Mouse (Mus musculus) limb, embryonic 14.5 days (tissue): ENCODE results near the gene Pxdc1. TPM values are rescaled to one million over a fixed set of nuclear protein-coding genes. Genes with fewer than 3 reads are reported as not detected.

Source experiments
- ATAC-seq: fragments of 200-750 bp; cut with Nextera tagmentation; 2 replicates; pipeline ENCODE4 v1.8.0; 2017; ENCODE audit warnings: low read depth, moderate number of reproducible peaks, moderate TSS enrichment; ENCODE audit not compliant: low FRiP score
- DNase-seq: peaks from one replicate; pipeline ENCODE4 v3.0.0-alpha.2; 2015; ENCODE audit warnings: low spot score
- H3K27ac ChIP-seq: fragments of 300-500 bp; sonication (generic); replicated peaks from 2 replicates; pipeline ENCODE4 v1.5.1; 2014; ENCODE audit warnings: low read depth, mild to moderate bottlenecking, low read length, moderate library complexity, mixed read lengths
- H3K27me3 ChIP-seq: fragments of 300-500 bp; sonication (generic); 2 replicates; pipeline ENCODE4 v1.6.1; 2014; ENCODE audit warnings: low read length, mixed read lengths; ENCODE audit not compliant: control insufficient read depth, insufficient read depth
- H3K36me3 ChIP-seq: fragments of 300-500 bp; sonication (generic); 2 replicates; pipeline ENCODE4 v1.6.1; 2014; ENCODE audit warnings: mild to moderate bottlenecking, low read length, moderate library complexity, mixed read lengths; ENCODE audit not compliant: control insufficient read depth, insufficient read depth
- H3K4me1 ChIP-seq: fragments of 300-500 bp; sonication (generic); 2 replicates; pipeline ENCODE4 v1.6.1; 2014; ENCODE audit warnings: antibody characterized with exemption, low read length, mixed read lengths; ENCODE audit not compliant: control insufficient read depth, insufficient read depth
- H3K4me2 ChIP-seq: fragments of 300-500 bp; sonication (generic); replicated peaks from 2 replicates; pipeline ENCODE4 v1.6.1; 2014; ENCODE audit warnings: low read depth, mild to moderate bottlenecking, low read length, moderate library complexity; ENCODE audit not compliant: severe bottlenecking
- H3K4me3 ChIP-seq: fragments of 300-500 bp; sonication (generic); replicated peaks from 2 replicates; pipeline ENCODE4 v1.5.1; 2014; ENCODE audit warnings: low read length
- H3K9ac ChIP-seq: fragments of 300-500 bp; sonication (generic); 2 replicates; pipeline ENCODE4 v1.6.1; 2014; ENCODE audit warnings: mild to moderate bottlenecking, low read depth, low read length, moderate library complexity; ENCODE audit not compliant: severe bottlenecking
- H3K9me3 ChIP-seq: fragments of 300-500 bp; sonication (generic); 2 replicates; pipeline ENCODE4 v1.6.1; 2016; ENCODE audit warnings: low read length; ENCODE audit not compliant: control insufficient read depth
- POLR2A ChIP-seq: fragments of 200-500 bp; IDR thresholded peaks from 2 replicates; pipeline ENCODE4 v1.8.0; 2012; ENCODE audit warnings: inconsistent platforms, mild to moderate bottlenecking, moderate library complexity, borderline replicate concordance; ENCODE audit not compliant: insufficient read depth, insufficient read length; ENCODE audit errors: extremely low read depth
- WGBS: fragments of 180-500 bp; shearing (Covaris S2); extraction: QIAGEN DNeasy Blood & Tissue Kit; methylation state at CpG from one replicate; pipeline ENCODE4 v1.1.7; 2014; 5-methylcytosine and 5-hydroxymethylcytosine counted together
- polyA plus RNA-seq, 2 experiments: library from polyadenylated mRNA; depleted of rRNA in 1 of 2; stranded (reverse) in 1 of 2; unstranded in 1 of 2; fragments of >200 nt; fragmentation: Nextera tagmentation in 1 of 2; extraction: Ambion mirVana in 1 of 2; gene quantifications; 2 replicates each; pipeline versions ENCODE4 v1.2.1 to v1.2.3; 2012 to 2014

The Pxdc1 gene
- polyA plus RNA-seq, 2 experiments = 24.0 to 27.7 TPM

DNA sequence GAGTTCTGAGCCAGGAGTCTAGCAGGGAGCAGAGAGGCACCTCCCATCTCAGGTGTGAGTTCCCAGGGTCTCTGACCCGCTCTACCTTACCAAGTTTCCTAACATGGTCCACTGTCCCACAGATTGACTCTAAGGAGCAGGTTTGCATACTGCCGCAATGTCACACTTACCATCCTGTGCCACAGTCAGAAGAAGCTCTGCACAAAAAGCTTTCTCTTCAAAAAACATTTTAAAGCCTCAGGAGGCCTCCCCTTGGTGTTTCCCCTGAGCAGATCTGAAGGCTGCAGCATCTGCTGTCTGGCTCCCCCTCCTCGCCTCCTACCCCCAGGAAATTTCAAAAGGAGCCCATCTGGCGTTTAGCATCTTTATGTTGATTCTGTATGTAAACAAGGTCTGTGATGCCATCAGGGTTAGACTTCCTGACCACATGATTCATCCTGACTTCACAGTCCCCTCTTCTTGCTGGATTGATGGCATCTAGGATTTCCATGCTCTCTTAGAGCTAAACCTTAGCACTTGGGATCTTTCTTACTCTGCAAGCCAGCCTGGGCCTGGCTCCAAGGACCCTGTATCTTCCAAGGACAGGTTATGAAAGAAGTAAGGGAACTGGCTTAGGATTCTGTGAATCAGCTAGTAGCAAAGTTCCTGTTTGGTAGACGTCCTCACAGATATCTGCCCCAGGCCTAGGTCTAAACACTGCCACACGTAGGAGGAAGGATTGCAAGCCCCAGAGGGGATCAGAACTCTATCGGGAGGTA lies 31.9 kb upstream of the Pxdc1 start:
- Histone ChIP-seq H3K9me3 (no peaks in the 10 kb centered on the region), H3K36me3 (no peaks in the 10 kb centered on the region), H3K9ac (no peak overlapping the region), H3K27me3 (no peaks in the 10 kb centered on the region), H3K4me1 (peaks cover 6% of the 10 kb centered on the region; the same call in 1 of the 2 replicates), H3K4me2 (no peak overlapping the region), H3K4me3 (no peak overlapping the region), H3K27ac (no peak overlapping the region)
- no peak for ATAC-seq
- no peak for DNase-seq
- no peak for TF ChIP-seq POLR2A
- WGBS = 74% methylated on average over 7 of the region's 7 CpGs

- WGBS = 89% methylated on average over 18 of the region's 18 CpGs
- no peak overlapping the region for H3K4me2 ChIP-seq
Observed at GRCm38 (mm10) chr13:34683762-34684488, 30.6 kb upstream of the Pxdc1 start.

GRCm38 (mm10) chr13:34683270-34683669 lies 30.0 kb upstream of the Pxdc1 start:
- ATAC-seq (no peak), DNase-seq (no peak)
- TF ChIP-seq POLR2A = no peak
- H3K27ac ChIP-seq = no peak overlapping the region
- WGBS = 90% methylated on average over 9 of the region's 9 CpGs
- no peaks in the 10 kb centered on the region for H3K9me3 ChIP-seq
- H3K4me2 ChIP-seq = no peak overlapping the region
- H3K36me3 ChIP-seq = no peaks in the 10 kb centered on the region
- H3K9ac ChIP-seq = no peak overlapping the region
- peaks cover 6% of the 10 kb centered on the region; the same call in 1 of the 2 replicates for H3K4me1 ChIP-seq
- no peak overlapping the region for H3K4me3 ChIP-seq
- H3K27me3 ChIP-seq = no peaks in the 10 kb centered on the region

More at GRCm38 (mm10) chr13:34683762-34684488, 30.6 kb upstream of the Pxdc1 start:
- Histone ChIP-seq H3K36me3 (no peaks in the 10 kb centered on the region), H3K27me3 (no peaks in the 10 kb centered on the region), H3K4me3 (no peak overlapping the region), H3K27ac (no peak overlapping the region), H3K9me3 (no peaks in the 10 kb centered on the region), H3K4me1 (peaks cover 6% of the 10 kb centered on the region; the same call in 1 of the 2 replicates), H3K9ac (no peak overlapping the region)
- DNase-seq (no peak), ATAC-seq (no peak)
- TF ChIP-seq POLR2A = no peak

- TF ChIP-seq POLR2A = no peak
- 66% methylated on average over 5 of the region's 5 CpGs for WGBS
- no peak overlapping the region for H3K4me2 ChIP-seq
Observed at GRCm38 (mm10) chr13:34676507-34676906, 23.2 kb upstream of the Pxdc1 start.

GRCm38 (mm10) chr13:34675847-34676383 lies 22.6 kb upstream of the Pxdc1 start:
- 47% methylated on average over 7 of the region's 7 CpGs for WGBS
- Histone ChIP-seq H3K4me3 (no peak overlapping the region), H3K27ac (no peak overlapping the region), H3K9ac (no peak overlapping the region), H3K36me3 (no peaks in the 10 kb centered on the region), H3K4me1 (0 out of 2 replicates have a peak, but pooled peaks cover 5% of the 10 kb centered on the region), H3K27me3 (no peaks in the 10 kb centered on the region), H3K4me2 (no peak overlapping the region), H3K9me3 (no peaks in the 10 kb centered on the region)
- TF ChIP-seq POLR2A = no peak
- no peak for DNase-seq
- ATAC-seq = no peak

More at GRCm38 (mm10) chr13:34676507-34676906, 23.2 kb upstream of the Pxdc1 start:
- Histone ChIP-seq H3K9me3 (no peaks in the 10 kb centered on the region), H3K36me3 (no peaks in the 10 kb centered on the region), H3K27me3 (no peaks in the 10 kb centered on the region), H3K9ac (no peak overlapping the region), H3K4me1 (0 out of 2 replicates have a peak, but pooled peaks cover 5% of the 10 kb centered on the region), H3K27ac (no peak overlapping the region), H3K4me3 (no peak overlapping the region)
- ATAC-seq = no peak
- DNase-seq = no peak
